Mouse (Mus musculus): ENCODE measurements around the gene Ebpl.
"Not testable (repeated sequence)": the region's sequence is repeated elsewhere in the genome, so short reads cannot be mapped to it uniquely, and the experiment has no call there.

Ebpl gene

GRCm38 (mm10) chr14:61327618-61328450, 32.4 kb downstream of the Ebpl start:
- no peak for DNase-seq (ENCODE audit: low spot score)

DNA sequence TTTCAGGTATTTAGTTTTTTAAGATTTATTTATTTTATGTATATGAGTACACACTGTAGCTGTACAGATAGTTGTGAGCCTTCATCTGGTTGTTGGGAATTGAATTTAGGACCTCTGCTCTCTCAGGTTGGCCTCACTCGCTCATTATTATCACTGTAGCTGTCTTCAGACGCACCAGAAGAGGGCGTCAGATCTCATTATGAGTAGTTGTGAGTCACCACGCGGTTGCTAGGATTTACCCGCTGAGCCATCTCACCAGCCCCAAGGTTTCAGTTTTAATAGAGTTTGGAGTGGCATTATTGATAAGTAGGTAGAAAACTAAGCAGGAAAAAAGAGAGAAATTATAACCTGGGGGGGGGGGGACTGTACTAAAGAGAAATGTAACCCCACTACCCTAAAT, 33.2 kb downstream of the Ebpl start:
- DNase-seq (ENCODE audit: low spot score) = not testable (repeated sequence)

DNA sequence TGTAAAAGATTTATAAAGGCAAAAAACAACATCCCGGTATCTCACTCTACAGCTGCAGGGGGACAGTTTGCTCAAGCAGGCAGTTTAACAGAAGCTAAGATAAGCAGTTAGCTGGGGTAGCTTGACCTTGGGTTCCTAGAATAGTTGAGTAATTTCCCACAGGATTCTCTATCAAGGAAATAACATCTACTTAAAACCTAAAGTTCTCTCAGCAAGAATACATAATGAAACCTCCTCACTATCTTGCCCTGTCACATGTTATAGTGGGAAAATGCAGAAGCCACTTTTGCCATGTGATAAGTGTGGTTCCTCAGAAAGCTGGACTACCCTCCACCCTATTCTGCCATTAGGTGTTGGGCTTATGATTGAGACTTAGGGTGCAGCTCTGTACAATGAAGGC, 37.5 kb downstream of the Ebpl start:
- no peak for DNase-seq (ENCODE audit: low spot score)

- DNase-seq (ENCODE audit: low spot score) = no peak
These were observed 39.0 kb downstream of the Ebpl start for GRCm38 (mm10) chr14:61321200-61321599.

DNA sequence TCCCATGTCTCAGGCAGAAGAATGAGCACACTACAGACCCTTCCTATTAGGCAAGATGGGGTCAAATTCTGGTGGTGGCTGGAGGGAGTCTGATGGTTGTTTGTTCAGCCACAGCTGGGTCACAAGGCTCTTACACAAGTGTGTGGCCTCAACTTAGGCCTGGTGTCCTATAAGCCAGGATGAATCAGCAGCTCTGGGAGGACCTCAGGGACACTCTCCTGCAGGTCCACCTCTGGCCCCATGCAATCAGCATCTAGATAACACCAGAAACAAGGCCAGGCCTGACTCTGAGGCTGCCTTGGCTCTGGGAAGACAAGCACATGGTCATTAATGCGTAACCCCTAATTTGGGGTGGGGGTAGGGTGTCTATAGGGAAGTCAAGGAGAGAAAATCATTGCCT, 39.5 kb downstream of the Ebpl start:
- DNase-seq (ENCODE audit: low spot score) = peak; percentile 81

DNA sequence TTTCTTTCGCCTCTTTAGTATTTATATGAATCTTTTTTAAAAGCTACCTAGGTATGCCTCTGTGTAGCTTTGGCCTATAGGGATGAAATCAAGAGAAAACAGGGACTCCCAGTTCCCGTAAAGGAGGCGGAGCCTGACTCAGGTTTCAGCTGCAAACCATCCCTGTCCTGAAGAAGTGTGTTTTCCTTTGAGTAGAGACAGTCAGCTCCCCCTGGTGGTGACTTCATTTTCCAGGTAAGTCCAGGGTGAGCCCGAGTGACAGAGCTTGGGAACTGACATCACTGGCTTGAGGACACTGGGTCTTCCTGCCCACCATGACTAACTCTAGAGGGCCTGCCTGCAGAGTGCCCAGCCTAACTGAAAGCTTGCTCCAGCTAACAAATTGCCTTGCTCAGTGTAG, 43.4 kb downstream of the Ebpl start:
- peak; percentile 74 for DNase-seq (ENCODE audit: low spot score)

DNA sequence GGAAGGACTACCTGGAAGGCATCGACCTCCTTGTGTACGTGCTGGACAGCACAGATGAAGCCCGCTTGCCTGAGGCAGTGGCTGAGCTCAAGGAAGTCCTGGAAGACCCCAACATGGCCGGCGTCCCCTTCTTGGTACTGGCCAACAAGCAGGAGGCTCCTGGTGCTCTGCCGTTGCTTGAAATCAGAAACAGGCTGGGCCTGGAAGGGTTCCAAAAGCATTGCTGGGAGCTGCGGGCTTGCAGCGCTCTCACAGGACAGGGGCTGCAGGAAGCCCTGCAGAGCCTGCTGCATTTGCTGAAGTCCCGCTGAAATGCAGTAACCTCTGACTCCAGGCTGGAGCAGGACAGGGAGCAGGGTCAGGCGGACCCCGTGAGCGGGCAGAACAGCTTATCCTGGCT, 49.3 kb downstream of the Ebpl start:
- no peak for DNase-seq (ENCODE audit: low spot score)

DNA sequence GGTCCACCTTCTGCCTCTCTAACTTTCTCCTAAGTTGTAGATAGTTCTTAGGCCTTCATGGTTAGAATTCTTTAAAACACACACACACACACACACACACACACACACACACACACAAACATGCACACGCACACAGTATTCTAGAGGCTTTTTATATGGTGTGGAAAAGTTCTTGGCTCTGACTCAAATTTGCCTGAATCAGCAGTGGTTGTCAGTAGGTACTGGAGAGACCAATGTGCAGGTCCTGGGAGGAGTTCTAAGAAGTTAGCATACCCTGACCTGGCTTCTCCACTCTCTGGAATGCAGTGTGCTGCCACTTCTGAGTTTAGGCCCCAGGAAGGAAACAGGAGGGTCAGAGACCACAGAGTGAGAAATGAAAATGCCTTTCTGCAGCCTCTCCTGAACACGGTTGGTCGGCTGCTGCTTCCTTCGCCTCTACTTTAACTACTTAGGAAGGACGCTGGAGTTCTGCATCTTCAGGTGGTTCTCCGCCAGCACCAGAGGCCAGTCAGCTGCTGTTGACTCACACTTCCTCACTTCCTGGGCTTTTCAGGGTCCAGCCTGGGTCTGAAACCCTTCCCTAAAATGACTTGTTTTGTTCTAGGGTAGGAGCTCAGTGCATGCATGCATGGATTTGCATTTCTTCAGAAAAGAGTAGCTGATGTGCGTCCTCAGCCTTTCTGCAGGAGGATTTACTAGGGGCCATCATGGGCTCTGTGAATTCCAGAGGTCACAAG, 50.0 kb downstream of the Ebpl start:
- no peak for DNase-seq (ENCODE audit: low spot score)

- no peak for DNase-seq (ENCODE audit: low spot score)
These were observed 50.6 kb downstream of the Ebpl start, which contains the start of gene Arl11 for GRCm38 (mm10) chr14:61309593-61309992. Arl11 (plus strand) TSS chr14:61309753.

- DNase-seq (ENCODE audit: low spot score) = no peak
These were observed 56.1 kb downstream of the Ebpl start for GRCm38 (mm10) chr14:61303969-61304609.

DNA sequence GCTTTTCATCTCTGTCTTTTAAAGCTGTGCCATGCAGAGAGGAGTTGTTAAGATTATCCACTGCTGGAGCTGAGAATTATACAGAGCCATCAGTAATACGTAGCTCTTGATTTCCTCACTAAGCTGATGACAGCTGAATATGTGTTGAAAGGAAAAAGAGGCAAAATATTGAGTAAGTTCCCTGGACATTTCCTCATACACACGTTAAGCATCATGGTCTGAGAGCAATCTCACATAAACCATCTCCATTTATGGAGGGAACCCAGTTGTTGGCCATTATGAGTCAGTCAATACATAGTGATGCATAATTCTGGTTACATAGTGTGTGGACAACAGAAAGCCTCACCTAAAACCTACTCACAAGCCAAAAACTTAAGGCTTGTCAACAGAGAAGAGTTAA, 57.8 kb downstream of the Ebpl start:
- DNase-seq (ENCODE audit: low spot score) = peak; percentile 17

DNA sequence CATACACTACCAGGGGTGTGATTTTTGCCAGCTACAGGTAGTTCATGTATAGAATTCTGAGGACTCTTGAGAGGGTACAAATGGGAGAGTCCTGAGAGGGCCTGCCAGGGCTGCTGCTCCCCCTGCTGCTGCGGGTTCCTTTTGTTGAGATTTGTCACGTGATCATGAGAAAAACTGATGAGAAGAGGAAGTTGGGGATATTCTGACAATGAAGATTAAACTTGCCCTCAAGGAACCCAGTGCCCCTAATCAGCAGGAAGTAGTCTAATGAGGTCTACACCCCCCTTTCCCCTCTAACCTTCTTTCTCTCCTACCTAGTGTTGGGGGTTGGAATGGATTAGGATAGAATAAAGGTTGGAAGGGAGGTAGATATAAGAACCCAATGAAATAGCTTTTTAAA, 58.9 kb downstream of the Ebpl start:
- no peak for DNase-seq (ENCODE audit: low spot score)

DNA sequence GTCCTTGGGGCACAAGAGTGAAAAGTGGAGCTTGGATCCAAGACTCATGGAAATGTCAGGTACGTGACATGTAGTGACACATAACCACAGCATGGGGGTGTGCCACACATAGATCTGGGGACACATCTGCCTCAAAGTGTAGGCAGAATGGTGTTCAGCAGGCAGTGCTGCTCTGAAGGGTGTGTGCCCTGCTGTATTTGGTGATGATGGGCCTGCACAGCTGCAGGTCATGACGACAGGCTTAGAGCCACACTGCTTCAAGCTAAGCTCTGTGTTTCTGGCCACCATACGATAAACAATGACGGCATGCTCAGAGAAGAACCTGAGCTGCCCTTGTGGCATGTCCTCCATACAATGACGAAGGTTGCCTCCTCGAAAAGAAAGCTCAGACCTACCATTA, 60.4 kb downstream of the Ebpl start:
- no peak for DNase-seq (ENCODE audit: low spot score)

DNA sequence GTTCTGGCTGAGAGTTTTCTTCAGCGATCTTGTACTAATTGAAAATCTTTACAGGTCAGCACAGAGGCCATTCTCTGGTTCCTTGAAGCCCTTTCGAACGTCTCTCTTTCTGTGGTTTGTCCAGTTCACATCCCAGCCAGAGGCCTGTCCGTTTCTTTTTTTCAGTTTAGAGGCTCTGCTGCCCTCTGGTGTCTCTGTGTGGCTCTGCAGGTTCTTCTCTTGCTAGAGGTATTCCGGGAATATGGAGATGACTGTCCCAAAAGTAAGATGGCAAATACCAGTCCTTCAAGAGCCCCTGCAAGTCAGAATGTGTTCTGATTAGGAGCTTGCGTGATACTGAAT, 65.5 kb downstream of the Ebpl start:
- DNase-seq (ENCODE audit: low spot score) = peak; percentile 41

GRCm38 (mm10) chr14:61293884-61294737, 66.1 kb downstream of the Ebpl start:
- DNase-seq (ENCODE audit: low spot score) = peak; percentile 16

DNA sequence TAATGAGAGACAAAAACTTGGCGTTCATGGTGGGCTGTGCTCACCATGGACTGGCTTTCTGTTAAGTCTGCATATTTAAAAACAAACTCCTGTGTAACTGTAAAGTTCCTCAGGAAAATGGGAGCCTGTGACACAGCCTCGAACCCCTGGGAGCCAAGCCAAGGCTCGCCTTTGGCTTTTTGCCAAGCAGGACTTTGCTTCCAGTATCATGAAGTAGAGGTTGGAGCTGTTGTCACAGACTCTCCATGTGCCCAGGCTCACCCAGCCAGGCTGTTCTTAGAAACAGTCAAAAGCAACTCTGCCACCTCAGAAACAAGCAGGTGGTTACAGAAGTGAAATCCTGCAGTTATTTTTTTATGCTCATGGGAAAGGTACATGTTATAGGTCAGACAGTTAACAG, 69.6 kb downstream of the Ebpl start:
- DNase-seq (ENCODE audit: low spot score) = peak; percentile 47

- DNase-seq (ENCODE audit: low spot score) = no peak
These were observed 71.5 kb downstream of the Ebpl start for GRCm38 (mm10) chr14:61288606-61289286.

All from adipocyte (in vitro differentiated cells).